Mouse (Mus musculus) telencephalon, adult 2 months (tissue): ENCODE measurements around the gene Armh3.
"Not testable (repeated sequence)": the region's sequence is repeated elsewhere in the genome, so short reads cannot be mapped to it uniquely, and the experiment has no call there.

Experiments used
- DNase-seq: peaks from one replicate; pipeline ENCODE4 v3.0.0-alpha.2; 2011; ENCODE audit warnings: low read depth, low spot score

The Armh3 gene

DNA sequence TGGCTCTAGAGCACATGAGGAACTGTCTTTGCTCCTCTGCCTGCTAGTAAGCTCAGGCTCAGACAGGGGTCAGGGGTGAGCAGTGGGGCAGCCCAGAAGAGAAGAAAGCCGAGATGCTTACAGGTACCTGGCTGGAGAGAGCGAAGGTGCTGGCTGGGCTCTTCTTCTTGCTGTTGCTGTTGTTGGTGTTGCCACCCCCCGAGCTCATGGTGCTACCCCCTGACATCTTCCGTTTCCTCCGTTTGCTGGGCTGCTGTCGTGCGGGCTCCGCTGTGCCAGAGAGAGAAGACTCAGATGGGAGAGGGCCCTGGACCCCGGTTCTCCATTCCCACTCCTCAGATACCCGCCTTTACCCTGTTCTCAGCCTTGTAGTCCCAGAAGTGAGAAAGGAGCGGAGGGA, 35.6 kb upstream of the Armh3 start:
- DNase-seq: no peak

DNA sequence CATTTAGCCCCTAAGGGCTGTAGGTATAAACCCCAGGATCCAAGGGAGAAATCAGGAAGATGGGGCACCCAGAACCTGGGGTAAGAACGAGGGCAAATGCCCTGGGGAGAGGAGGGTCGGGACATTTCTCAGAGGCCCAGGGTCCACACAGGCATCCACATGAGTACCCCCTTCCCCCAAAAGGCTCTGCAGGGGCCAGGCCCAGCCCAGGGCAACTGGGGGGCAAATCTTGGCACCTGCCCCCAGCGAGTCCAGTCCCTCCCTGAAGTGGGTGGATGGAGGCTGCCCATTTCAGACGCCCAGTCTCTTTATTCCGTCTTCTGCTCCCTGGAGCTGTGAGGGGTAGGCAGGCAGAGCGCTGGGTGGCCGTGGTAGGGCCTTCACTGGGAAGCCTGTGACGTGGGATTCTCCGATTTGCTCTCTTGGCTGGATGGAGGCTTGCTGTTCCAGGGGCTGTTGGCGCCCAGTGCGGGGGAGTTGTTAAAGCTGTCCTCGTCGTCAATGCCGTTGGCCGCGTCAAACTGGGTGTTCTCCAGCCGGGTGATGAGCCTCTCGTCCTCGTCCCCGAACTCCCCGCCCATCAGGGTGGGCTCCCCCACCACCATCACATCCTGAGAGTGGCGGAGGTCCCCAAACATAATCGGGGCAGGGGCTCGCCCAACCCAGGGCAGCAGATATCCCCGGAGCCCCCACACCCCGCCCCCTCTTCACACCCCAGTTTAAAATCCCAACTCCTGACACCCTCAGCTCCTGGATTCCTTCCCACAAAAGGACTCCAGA, 34.6 kb upstream of the Armh3 start:
- no peak for DNase-seq

- DNase-seq: no peak
Measured at GRCm38 (mm10) chr19:46031689-46032432, 33.6 kb upstream of the Armh3 start.

- DNase-seq: no peak
Measured at GRCm38 (mm10) chr19:46030196-46030983, 32.1 kb upstream of the Armh3 start.

DNA sequence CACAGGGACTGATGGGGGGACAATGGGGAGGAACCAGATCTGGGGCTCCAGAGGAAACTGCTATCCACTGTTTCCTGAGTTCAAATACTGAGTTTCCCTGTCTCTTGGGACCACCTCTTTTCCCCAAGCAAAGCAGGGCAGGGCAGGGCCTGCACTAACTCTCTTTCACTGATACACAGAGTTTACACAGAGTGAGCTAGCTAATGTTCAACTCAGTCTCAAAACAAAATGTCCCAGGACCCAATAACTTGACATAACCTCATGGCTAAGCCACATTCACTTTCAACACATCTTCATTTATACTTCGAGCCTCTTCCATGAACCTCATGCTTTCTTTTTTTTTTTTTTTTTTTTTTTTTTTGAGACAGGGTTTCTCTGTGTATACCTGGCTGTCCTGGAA, 31.4 kb upstream of the Armh3 start:
- DNase-seq: no peak

- DNase-seq: no peak
Measured at GRCm38 (mm10) chr19:46028747-46029320, 30.5 kb upstream of the Armh3 start.

- DNase-seq: no peak
Measured at GRCm38 (mm10) chr19:46026567-46026966, 28.3 kb upstream of the Armh3 start.

- no peak for DNase-seq
Measured at GRCm38 (mm10) chr19:46024959-46025358, 26.7 kb upstream of the Armh3 start.

GRCm38 (mm10) chr19:46016023-46016422, 17.7 kb upstream of the Armh3 start:
- no peak for DNase-seq

GRCm38 (mm10) chr19:46014572-46015178, 16.4 kb upstream of the Armh3 start:
- DNase-seq: peak; percentile 57

GRCm38 (mm10) chr19:46005680-46006079, 7.4 kb upstream of the Armh3 start:
- no peak for DNase-seq

DNA sequence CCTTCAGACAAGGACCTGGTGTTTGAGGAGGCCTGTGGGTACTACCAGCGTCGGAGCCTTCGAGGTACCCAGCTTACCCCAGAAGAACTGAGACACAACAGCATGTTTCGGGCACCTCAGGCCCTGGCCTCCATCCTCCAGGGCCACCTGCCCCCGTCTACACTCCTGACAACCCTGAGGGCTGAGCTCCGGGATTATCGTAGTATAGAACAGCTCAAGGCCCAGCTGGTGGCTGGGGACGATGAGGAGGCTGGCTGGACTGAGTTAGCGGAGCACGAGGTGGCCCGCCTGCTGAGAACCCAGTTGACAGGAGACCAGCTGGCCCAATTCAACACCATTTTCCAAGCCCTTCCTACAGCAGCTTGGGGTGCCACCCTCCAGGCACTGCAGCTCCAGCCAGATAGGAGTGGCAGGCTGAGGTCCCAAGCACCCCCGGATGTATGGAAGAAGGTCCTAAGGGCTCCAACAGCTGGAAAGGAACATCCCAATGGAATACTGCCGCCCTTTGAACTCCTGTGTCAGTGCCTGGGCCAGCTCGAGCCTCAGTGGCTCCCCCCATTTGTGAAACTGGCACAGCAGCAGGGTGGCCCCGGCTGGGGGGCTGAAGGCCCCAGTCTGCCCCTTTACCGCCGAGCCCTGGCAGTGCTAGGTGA, 6.7 kb upstream of the Armh3 start:
- DNase-seq: no peak

DNA sequence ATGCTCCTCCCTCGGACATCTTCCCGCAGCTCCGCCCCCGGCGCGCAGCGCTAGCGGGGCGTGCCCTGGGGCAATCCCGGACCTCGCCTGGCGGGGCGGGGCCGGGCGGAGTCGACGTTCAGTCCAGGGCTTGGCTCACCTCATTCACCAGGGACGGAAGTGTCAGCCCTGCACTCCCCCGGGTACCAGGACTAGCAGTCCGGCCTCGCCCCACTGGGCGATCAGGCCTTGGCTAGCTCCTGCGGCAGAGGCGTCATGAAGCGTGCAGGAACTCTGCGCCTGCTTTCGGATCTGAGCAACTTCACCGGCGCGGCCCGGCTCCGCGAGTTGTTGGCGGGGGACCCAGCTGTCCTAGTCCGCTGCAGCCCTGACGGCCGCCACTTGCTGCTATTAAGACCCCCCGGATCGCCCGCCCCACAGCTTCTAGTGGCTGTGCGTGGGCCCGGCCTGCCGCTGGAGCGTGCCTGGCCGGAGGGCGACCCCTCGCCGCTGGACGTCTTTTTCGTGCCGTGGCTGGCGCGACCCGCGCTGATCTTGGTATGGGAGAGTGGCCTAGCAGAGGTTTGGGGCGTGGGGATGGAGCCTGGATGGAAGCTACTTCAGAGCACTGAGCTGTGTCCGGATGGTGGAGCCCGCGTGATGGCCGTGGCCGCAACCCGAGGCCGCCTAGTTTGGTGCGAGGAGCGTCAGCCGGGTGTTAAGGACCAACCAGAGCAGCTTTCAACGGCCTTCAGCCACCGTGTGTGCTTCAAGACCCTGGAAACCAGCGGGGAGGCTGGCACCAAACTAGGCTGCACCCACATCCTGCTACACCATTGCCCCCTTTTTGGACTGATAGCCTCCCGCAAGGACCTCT, 5.3 kb upstream of the Armh3 start, which contains the start of gene Hps6:
TSS of gene Hps6 (plus strand) at position 138 of the 856 bp plus-strand sequence.
- DNase-seq: peak; percentile 24

GRCm38 (mm10) chr19:46002279-46002678, 4.0 kb upstream of the Armh3 start:
- no peak for DNase-seq

- DNase-seq: no peak
Measured at GRCm38 (mm10) chr19:45999378-45999777, 1.1 kb upstream of the Armh3 start.

GRCm38 (mm10) chr19:45998694-45999217, 468 bp upstream of the Armh3 start:
- no peak for DNase-seq

GRCm38 (mm10) chr19:45997365-45997764, 923 bp downstream of the Armh3 start:
- no peak for DNase-seq

DNA sequence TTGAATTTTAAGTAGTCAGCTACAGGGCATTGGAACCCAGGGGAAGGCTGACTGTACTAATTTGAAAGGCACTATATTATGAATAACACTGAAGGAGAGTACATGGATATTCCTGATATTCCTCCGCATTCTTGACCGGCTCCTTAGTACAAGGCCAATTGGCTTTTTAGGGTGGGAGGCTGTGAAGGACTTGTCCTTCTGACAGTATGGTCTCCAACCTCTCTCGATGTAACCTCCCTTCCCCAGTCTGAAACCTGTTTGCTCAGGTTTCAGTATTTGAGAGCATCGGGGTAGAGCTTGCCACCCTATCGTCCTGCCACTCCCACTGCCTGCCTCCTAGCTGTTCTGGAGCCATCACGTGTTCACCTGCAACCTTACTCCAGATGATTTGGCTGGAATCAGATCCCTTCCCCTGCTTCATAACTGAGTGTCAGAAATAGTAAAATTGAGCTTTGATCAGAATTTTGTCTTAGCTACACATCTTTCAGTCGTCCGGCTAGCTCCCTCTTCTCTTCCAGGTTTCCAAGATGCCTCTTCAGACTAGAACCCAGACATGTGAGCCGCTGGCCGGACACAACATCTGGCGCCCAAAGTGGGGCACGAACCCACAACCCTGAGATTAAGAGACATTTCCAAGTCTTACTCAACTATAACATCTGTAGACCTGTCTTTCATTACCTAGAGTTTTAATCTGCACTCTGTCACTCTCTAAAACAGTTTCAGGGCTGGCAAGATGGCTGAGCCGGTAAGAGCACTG, 4.1 kb downstream of the Armh3 start:
- DNase-seq: no peak

- not testable (repeated sequence) for DNase-seq
Measured at GRCm38 (mm10) chr19:45993441-45993840, 4.8 kb downstream of the Armh3 start.
